Mouse (Mus musculus): ENCODE results near the gene Cenpm.

- TF ChIP-seq CTCF (IDR thresholded peaks at IDR 0.05; ENCODE audit: low read depth), result no peak
- TF ChIP-seq EP300 (IDR thresholded peaks at IDR 0.05; ENCODE audit: low read depth), result no peak
Observed at GRCm38 (mm10) chr15:82252097-82252496, 7.5 kb upstream of the Cenpm start, which contains the start of gene 1500009C09Rik.
